Mouse (Mus musculus): ENCODE results near the gene Slc38a11.

Gene Slc38a11

GRCm38 (mm10) chr2:65321998-65322754 is 41.7 kb downstream of the Slc38a11 start:
- no peak for DNase-seq

- DNase-seq: no peak
Observed at GRCm38 (mm10) chr2:65320975-65321374, 42.9 kb downstream of the Slc38a11 start.

GRCm38 (mm10) chr2:65316721-65317120 is 47.1 kb downstream of the Slc38a11 start:
- no peak for DNase-seq

- no peak for DNase-seq
Observed at GRCm38 (mm10) chr2:65311250-65311649, 52.6 kb downstream of the Slc38a11 start.

GRCm38 (mm10) chr2:65296541-65296940 is 67.3 kb downstream of the Slc38a11 start:
- DNase-seq: no peak

GRCm38 (mm10) chr2:65294092-65294491 is 69.7 kb downstream of the Slc38a11 start:
- DNase-seq: no peak

GRCm38 (mm10) chr2:65293411-65293810 is 70.4 kb downstream of the Slc38a11 start:
- no peak for DNase-seq

GRCm38 (mm10) chr2:65289721-65290120 is 74.1 kb downstream of the Slc38a11 start:
- no peak for DNase-seq

GRCm38 (mm10) chr2:65288696-65289095 is 75.1 kb downstream of the Slc38a11 start:
- DNase-seq: no peak

GRCm38 (mm10) chr2:65285380-65285779 is 78.5 kb downstream of the Slc38a11 start:
- DNase-seq: peak; percentile 11

GRCm38 (mm10) chr2:65282979-65283378 is 80.9 kb downstream of the Slc38a11 start:
- no peak for DNase-seq

- DNase-seq: no peak
Observed at GRCm38 (mm10) chr2:65279029-65279690, 84.7 kb downstream of the Slc38a11 start.

GRCm38 (mm10) chr2:65275443-65276061 is 88.3 kb downstream of the Slc38a11 start:
- DNase-seq: peak; percentile 6

GRCm38 (mm10) chr2:65273910-65274309 is 89.9 kb downstream of the Slc38a11 start:
- no peak for DNase-seq

GRCm38 (mm10) chr2:65268731-65269130 is 95.1 kb downstream of the Slc38a11 start:
- no peak for DNase-seq

- DNase-seq: peak; percentile 3
Observed at GRCm38 (mm10) chr2:65267834-65268233, 96.0 kb downstream of the Slc38a11 start.

GRCm38 (mm10) chr2:65266576-65267299 is 97.1 kb downstream of the Slc38a11 start:
- DNase-seq: no peak
